Mouse (Mus musculus): ENCODE results near the gene Borcs8.

- TF ChIP-seq GATA1 (IDR thresholded peaks at IDR 0.05; ENCODE audit: low read length) (no peak), TAL1 (IDR thresholded peaks at IDR 0.05; ENCODE audit: low read length) (no peak)
These were observed 30.8 kb downstream of the Borcs8 start for GRCm38 (mm10) chr8:70170116-70170515.
